Mouse (Mus musculus): ENCODE measurements at regions not wholly inside any gene's neighbourhood (a gene's known extent, or its start where the extent isn't known, plus 50 kb on each side); places are given as distances from the start of the nearest gene placed in this dataset.

DNA sequence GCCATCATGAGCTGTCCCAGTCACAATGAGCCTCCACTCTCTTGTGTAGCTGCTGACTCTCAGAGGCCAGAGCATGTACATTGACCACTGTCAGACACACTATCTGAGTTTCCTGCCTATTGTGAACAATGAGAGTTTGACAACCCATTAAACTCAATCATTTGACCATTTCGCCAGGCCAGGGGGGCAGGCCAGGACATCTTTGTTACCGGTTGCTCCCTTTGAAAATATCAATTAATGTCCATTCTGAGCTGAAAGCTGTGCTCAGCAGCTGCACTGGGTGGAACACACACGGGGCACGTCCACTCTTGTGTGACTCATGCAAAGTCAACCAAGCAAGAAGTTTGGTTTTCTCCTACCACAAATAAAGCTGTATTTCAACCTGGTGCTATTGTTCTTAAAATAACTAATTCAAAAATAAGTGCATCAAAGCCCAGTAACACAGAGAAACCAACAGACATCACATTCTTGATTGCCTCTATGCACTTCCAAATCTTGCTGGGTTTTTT lies 197.9 kb downstream of the Lmo4 start:
- no peak for ATAC-seq (ENCODE audit: low read depth)
- no peak overlapping the region for H3K9ac ChIP-seq
- no peaks in the 10 kb centered on the region for H3K4me1 ChIP-seq (replicated peaks)
- no peaks in the 10 kb centered on the region for H3K27me3 ChIP-seq
- no peak overlapping the region for H3K27ac ChIP-seq
- H3K4me3 ChIP-seq (replicated peaks), result no peak overlapping the region
- DNase-seq, result no peak
- no peak overlapping the region for H3K4me2 ChIP-seq
- 65% methylated on average over 4 of the region's 4 CpGs for WGBS (ENCODE audit: insufficient replicate concordance)
- H3K36me3 ChIP-seq, result no peaks in the 10 kb centered on the region
- no peaks in the 10 kb centered on the region for H3K9me3 ChIP-seq (replicated peaks)

DNA sequence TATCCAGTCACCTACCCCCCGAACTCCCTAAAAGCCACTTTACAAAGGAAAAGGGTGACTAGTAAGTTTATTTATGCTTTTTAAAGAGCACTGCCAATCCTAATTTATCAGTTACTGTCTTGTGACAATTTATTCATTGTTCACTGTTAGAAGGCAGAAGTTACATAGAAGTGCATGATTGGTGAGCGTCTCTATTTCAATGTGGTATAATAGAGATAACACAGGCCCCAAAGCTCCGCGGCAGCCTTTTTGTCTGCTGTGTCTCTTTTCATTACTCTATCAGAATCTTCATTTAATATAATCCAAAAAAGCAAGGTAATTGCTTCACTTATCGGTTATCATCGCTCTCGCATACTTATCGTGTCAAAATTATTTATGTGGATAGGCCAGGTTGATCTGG lies 207.1 kb downstream of the Lmo4 start:
- Histone ChIP-seq H3K4me1 (replicated peaks) (no peaks in the 10 kb centered on the region), H3K9me3 (replicated peaks) (no peaks in the 10 kb centered on the region; the same call in 1 of the 2 replicates), H3K36me3 (no peaks in the 10 kb centered on the region), H3K27me3 (no peaks in the 10 kb centered on the region), H3K4me3 (replicated peaks) (no peak overlapping the region), H3K27ac (no peak overlapping the region), H3K4me2 (no peak overlapping the region), H3K9ac (no peak overlapping the region)
- no peak for ATAC-seq (ENCODE audit: low read depth)
- DNase-seq, result no peak
- WGBS (ENCODE audit: insufficient replicate concordance), result 70% methylated on average over 8 of the region's 8 CpGs

DNA sequence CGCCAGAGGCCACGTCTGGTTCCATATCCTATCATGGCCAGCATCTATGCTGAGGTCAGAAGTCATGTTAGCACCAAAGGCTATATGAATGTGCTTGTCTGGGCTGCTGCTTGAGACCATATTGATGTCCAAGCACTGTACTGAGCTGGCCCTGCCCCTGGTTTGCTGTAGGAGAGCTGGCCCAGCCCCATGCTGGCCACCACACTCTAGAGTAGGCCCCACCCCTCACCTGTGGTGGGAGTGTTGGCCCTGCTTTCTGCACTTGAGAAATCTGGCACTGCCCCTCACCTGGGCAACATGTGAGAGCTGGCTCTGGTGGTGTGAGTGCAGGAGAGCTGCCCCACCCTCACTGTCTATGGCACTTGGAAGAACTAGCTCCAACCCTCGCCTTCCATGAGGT lies 210.0 kb downstream of the Lmo4 start:
- 61% methylated on average over 3 of the region's 3 CpGs for WGBS (ENCODE audit: insufficient replicate concordance)
- H3K36me3 ChIP-seq, result no peaks in the 10 kb centered on the region
- no peak overlapping the region for H3K9ac ChIP-seq
- H3K27ac ChIP-seq, result no peak overlapping the region
- H3K4me1 ChIP-seq (replicated peaks), result no peaks in the 10 kb centered on the region
- peaks cover 5% of the 10 kb centered on the region; the same call in 1 of the 2 replicates for H3K9me3 ChIP-seq (replicated peaks)
- H3K4me2 ChIP-seq, result no peak overlapping the region
- no peak for ATAC-seq (ENCODE audit: low read depth)
- no peak overlapping the region for H3K4me3 ChIP-seq (replicated peaks)
- no peaks in the 10 kb centered on the region for H3K27me3 ChIP-seq
- DNase-seq, result no peak

DNA sequence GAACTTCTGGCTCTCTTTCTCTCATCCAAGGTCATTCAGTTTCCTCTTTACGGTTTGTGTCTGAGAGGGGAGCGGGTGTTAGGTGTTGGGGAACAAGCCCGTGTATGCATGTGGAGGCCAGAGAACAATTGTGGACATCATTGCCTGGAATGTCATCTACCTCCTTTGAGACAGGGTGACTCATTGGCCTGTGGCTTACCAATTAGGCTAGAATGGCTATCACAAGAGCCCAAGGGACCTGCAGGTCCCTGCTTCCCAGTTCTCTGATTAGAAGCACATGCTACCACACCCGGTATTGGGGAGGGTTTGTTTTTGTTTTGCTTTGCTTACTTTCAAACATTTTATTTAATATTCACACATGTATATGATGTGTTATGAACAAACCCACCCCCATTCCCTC lies 216.0 kb downstream of the Lmo4 start:
- Histone ChIP-seq H3K4me1 (replicated peaks) (no peaks in the 10 kb centered on the region), H3K4me2 (no peak overlapping the region), H3K9ac (no peak overlapping the region), H3K4me3 (replicated peaks) (no peak overlapping the region), H3K27me3 (no peaks in the 10 kb centered on the region), H3K9me3 (replicated peaks) (peaks cover 10% of the 10 kb centered on the region; the same call in 1 of the 2 replicates), H3K36me3 (no peaks in the 10 kb centered on the region), H3K27ac (no peak overlapping the region)
- ATAC-seq (ENCODE audit: low read depth) (no peak), DNase-seq (no peak)
- WGBS (ENCODE audit: insufficient replicate concordance), result 71% methylated on average over 4 of the region's 4 CpGs

DNA sequence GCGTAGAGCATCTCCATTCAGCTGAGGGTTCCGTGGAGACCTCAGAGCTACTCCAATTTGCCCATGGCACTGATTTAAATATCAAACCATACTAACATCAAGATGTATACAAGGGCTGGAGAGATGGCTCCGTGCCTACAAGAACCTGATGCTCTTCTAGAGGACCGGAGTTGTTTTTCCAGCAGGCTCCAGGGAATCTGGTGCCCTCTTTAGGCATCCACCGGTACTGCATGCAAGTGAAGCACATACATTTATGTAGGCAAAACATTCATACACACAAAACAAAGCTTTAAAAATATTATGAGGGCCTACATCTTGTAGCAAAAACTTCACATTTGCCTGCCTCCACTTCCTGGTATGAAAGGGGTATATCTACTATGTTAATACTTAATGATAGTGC lies 217.0 kb downstream of the Lmo4 start:
- H3K4me2 ChIP-seq, result no peak overlapping the region
- H3K27ac ChIP-seq, result no peak overlapping the region
- DNase-seq, result no peak
- H3K9me3 ChIP-seq (replicated peaks), result peaks cover 10% of the 10 kb centered on the region; the same call in 1 of the 2 replicates
- H3K4me1 ChIP-seq (replicated peaks), result no peaks in the 10 kb centered on the region
- H3K9ac ChIP-seq, result no peak overlapping the region
- H3K4me3 ChIP-seq (replicated peaks), result no peak overlapping the region
- H3K36me3 ChIP-seq, result no peaks in the 10 kb centered on the region
- H3K27me3 ChIP-seq, result no peaks in the 10 kb centered on the region
- WGBS (ENCODE audit: insufficient replicate concordance), result 73% methylated on average over 5 of the region's 5 CpGs
- no peak for ATAC-seq (ENCODE audit: low read depth)

DNA sequence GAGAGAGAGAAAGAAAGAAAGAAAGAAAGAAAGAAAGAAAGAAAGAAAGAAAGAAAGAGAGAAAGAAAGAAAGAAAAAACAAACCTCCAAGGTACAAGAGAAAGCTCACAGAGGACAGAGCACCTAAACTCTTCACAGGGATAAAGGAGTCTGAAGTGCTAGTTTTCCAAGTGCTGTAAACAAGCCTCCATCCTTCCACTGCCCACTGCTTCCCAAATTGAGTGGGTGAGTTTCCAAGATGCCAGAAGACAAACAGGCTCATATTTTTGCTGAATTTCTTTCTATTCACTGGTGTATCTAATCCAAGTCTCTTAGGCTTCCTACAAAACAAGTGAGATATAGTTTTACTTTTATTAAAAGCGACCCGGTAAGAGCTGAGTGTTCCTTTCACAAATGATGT lies 218.2 kb downstream of the Lmo4 start:
- no peaks in the 10 kb centered on the region for H3K27me3 ChIP-seq
- no peak overlapping the region for H3K4me2 ChIP-seq
- 81% methylated on average over 2 of the region's 2 CpGs for WGBS (ENCODE audit: insufficient replicate concordance)
- H3K9ac ChIP-seq, result no peak overlapping the region
- no peaks in the 10 kb centered on the region for H3K4me1 ChIP-seq (replicated peaks)
- DNase-seq, result no peak
- peaks cover 10% of the 10 kb centered on the region; the same call in 1 of the 2 replicates for H3K9me3 ChIP-seq (replicated peaks)
- no peaks in the 10 kb centered on the region for H3K36me3 ChIP-seq
- ATAC-seq (ENCODE audit: low read depth), result no peak
- H3K27ac ChIP-seq, result no peak overlapping the region
- H3K4me3 ChIP-seq (replicated peaks), result no peak overlapping the region

DNA sequence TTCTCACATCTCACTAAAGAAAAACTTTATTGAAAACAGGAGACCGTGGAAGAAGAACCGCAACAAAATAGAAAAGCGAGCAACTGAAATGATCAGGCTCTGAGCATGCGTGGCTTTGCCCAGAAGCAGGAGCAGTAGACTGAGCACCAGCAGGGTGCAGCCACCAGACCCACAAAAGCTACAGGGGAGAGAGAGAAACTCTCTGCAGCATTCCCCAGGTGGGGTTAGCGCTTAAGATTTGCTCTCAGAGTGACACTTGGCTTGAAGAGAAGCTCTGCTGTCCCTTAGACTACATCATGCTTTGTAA lies 218.9 kb downstream of the Lmo4 start:
- WGBS (ENCODE audit: insufficient replicate concordance), result 67% methylated on average over 5 of the region's 5 CpGs
- Histone ChIP-seq H3K36me3 (no peaks in the 10 kb centered on the region), H3K9ac (no peak overlapping the region), H3K4me2 (no peak overlapping the region), H3K27ac (no peak overlapping the region), H3K27me3 (no peaks in the 10 kb centered on the region), H3K9me3 (replicated peaks) (peaks cover 7% of the 10 kb centered on the region; the same call in 1 of the 2 replicates), H3K4me1 (replicated peaks) (no peaks in the 10 kb centered on the region), H3K4me3 (replicated peaks) (no peak overlapping the region)
- DNase-seq (no peak), ATAC-seq (ENCODE audit: low read depth) (no peak)

DNA sequence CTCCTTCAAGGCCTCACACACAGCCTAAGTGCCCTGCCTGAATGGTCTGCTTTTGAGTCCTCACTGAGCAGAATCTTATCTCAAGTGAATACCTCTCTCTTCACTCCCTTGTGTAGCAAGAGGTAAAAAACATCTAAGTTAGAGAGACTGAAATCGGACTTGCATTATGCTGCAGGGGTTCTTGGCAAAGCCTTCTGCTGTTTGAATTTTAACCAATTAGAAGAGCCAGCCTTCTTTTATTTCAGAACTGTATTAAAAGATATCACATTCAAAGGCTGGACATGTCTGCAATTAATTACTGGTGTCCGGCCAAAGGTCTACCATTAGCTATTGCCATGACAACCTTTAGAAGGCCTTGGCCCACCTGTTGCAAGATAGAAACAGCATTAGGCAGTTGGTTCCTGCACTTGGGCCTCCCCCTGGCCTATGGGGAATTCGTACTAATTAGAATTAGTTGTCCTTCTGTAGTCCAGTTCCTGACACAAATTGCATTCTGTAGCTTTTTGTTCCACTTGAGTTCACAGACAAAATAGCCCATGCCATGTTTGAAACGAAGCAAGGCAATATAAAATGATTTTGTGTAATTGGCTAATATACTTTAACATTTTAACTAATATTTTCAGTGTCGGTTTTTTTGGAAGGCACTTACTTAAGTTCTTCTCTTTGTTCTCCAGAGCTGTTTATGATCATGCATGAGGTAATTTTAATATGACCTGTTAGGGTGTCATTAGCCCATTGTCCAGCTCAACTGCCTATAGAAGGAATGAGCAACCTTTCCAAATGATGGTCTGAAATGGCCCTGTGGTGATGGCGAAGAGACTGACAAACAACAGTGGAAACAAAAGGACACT lies 219.4 kb downstream of the Lmo4 start:
- Histone ChIP-seq H3K36me3 (no peaks in the 10 kb centered on the region), H3K9ac (no peak overlapping the region), H3K4me3 (replicated peaks) (no peak overlapping the region), H3K27ac (no peak overlapping the region), H3K27me3 (no peaks in the 10 kb centered on the region), H3K4me1 (replicated peaks) (no peaks in the 10 kb centered on the region), H3K9me3 (replicated peaks) (0 out of 2 replicates have a peak, but pooled peaks cover 5% of the 10 kb centered on the region), H3K4me2 (no peak overlapping the region)
- 59% methylated on average over 6 of the region's 6 CpGs for WGBS (ENCODE audit: insufficient replicate concordance)
- no peak for ATAC-seq (ENCODE audit: low read depth)
- DNase-seq, result no peak

DNA sequence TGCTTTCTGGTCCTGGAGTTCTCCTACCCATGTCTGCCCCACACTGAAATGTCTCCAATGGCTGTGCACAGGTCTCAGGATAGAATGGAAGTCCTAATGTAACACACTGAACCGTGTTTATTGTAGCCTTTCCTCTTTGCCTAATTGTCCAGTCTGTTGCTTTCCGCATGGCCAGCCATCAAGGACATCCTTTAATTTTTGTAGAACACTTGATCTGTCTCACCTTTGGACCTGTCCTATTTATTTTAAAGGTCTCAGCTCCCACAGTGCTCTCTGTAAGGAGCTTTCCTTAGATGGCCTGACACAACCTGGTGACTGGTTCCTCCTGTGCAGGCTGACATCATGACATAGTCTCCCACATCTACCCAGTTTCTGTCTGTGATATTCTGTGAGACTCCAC lies 226.3 kb downstream of the Lmo4 start:
- no peak for ATAC-seq (ENCODE audit: low read depth)
- Histone ChIP-seq H3K27ac (no peak overlapping the region), H3K9me3 (replicated peaks) (no peaks in the 10 kb centered on the region), H3K9ac (no peak overlapping the region), H3K36me3 (no peaks in the 10 kb centered on the region), H3K4me2 (no peak overlapping the region), H3K27me3 (no peaks in the 10 kb centered on the region), H3K4me3 (replicated peaks) (no peak overlapping the region), H3K4me1 (replicated peaks) (no peaks in the 10 kb centered on the region)
- 70% methylated on average over 2 of the region's 2 CpGs for WGBS (ENCODE audit: insufficient replicate concordance)
- DNase-seq, result no peak

DNA sequence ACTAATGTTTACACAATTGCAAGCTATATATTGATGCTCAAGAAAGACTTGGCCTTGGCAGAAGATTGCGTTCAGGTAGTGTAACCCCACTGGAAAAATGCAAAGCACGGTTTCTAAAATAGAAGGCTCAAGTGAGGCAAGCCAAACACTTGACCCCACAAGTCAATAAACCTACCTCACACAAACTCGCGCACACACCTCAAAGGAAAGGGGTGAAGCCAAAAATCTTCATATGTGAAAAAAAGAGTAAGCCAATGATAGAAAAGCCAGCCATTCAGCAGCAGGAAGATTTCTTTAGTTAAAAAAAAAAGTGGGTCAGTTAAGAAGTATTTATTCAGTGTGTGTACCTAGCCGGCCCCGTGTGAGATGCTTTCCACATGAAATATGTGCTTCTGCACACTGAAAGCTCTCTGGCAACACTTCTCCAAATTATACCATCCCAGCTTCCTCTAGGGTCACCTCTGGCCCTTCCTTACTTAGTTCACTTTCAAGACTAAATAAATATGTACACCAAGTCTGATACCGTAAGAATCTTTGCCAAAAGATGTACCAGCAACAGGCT lies 227.1 kb downstream of the Lmo4 start:
- Histone ChIP-seq H3K36me3 (no peaks in the 10 kb centered on the region), H3K27ac (no peak overlapping the region), H3K4me3 (replicated peaks) (no peak overlapping the region), H3K9ac (no peak overlapping the region), H3K9me3 (replicated peaks) (no peaks in the 10 kb centered on the region), H3K4me1 (replicated peaks) (no peaks in the 10 kb centered on the region), H3K27me3 (no peaks in the 10 kb centered on the region), H3K4me2 (no peak overlapping the region)
- 79% methylated on average over 7 of the region's 7 CpGs for WGBS (ENCODE audit: insufficient replicate concordance)
- no peak for ATAC-seq (ENCODE audit: low read depth)
- no peak for DNase-seq

DNA sequence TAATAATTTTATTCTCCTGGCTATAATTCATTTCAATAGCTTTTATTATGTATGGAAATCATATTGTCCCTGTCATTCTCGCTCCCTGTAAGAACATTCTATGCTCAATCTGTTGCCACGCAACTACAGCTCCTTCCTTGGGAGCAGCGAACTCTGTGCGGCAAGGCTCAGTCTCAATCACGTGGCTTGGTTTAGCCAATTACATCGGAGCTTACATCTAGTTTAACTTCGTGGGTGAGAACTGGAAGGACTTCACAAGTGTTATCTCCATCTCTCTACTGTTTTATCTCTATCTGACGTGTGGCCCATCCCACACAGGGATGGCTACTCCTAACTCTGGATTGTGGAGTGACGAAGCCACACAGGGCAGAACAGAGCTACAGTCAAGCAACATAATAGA lies 231.4 kb downstream of the Lmo4 start:
- Histone ChIP-seq H3K4me1 (replicated peaks) (no peaks in the 10 kb centered on the region), H3K27ac (no peak overlapping the region), H3K36me3 (no peaks in the 10 kb centered on the region), H3K4me3 (replicated peaks) (no peak overlapping the region), H3K9me3 (replicated peaks) (no peaks in the 10 kb centered on the region), H3K27me3 (no peaks in the 10 kb centered on the region), H3K9ac (no peak overlapping the region), H3K4me2 (no peak overlapping the region)
- ATAC-seq (ENCODE audit: low read depth) (no peak), DNase-seq (no peak)
- 67% methylated on average over 9 of the region's 9 CpGs for WGBS (ENCODE audit: insufficient replicate concordance)

DNA sequence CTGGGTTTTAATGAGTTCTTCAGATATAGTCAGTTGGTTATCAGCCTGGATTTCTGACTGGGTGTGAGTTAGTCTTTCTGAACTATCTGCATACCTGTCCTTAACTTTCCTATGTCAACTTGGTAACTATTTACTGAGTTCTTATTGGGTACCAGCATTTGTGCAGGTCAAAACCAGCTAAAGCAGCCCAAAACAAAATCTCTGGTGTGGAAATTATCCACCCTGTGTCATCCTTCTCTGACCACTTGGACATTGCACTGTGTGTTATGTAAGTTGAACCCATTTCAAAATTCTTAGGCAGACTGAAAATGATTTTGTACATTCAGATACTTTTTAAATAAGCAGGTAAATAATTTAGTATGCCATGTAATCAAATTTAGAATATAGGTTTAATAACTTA lies 232.7 kb downstream of the Lmo4 start:
- Histone ChIP-seq H3K9ac (no peak overlapping the region), H3K9me3 (replicated peaks) (no peaks in the 10 kb centered on the region), H3K27me3 (no peaks in the 10 kb centered on the region), H3K36me3 (no peaks in the 10 kb centered on the region), H3K4me3 (replicated peaks) (no peak overlapping the region), H3K27ac (no peak overlapping the region), H3K4me2 (no peak overlapping the region), H3K4me1 (replicated peaks) (no peaks in the 10 kb centered on the region)
- ATAC-seq (ENCODE audit: low read depth), result no peak
- no peak for DNase-seq
